Mouse (Mus musculus) lung, embryonic 15.5 days (tissue): ENCODE measurements around the gene Ciz1. TPM values are rescaled to one million over a fixed set of nuclear protein-coding genes. Genes with fewer than 3 reads are reported as not detected.
A peak's percentile ranks its signal among the peaks of the same experiment; 100 is the strongest.

Source experiments
- ATAC-seq: fragments of 200-750 bp; cut with Nextera tagmentation; 2 replicates; pipeline ENCODE4 v1.8.0; 2017; ENCODE audit warnings: moderate number of reproducible peaks, borderline replicate concordance; ENCODE audit not compliant: low FRiP score, low TSS enrichment; ENCODE audit errors: extremely low read depth
- H3K27ac ChIP-seq: fragments of 300-500 bp; sonication (generic); 2 replicates; pipeline ENCODE4 v1.5.1; 2015; ENCODE audit warnings: moderate library complexity, mild to moderate bottlenecking, inconsistent platforms
- H3K27me3 ChIP-seq: fragments of 300-500 bp; sonication (generic); 2 replicates; pipeline ENCODE4 v1.6.1; 2015; ENCODE audit warnings: inconsistent platforms
- H3K36me3 ChIP-seq: fragments of 300-500 bp; sonication (generic); 2 replicates; pipeline ENCODE4 v1.6.1; 2015; ENCODE audit warnings: inconsistent platforms
- H3K4me1 ChIP-seq: fragments of 300-500 bp; sonication (generic); 2 replicates; pipeline ENCODE4 v1.6.1; 2015; ENCODE audit warnings: inconsistent platforms
- H3K4me2 ChIP-seq: fragments of 300-500 bp; sonication (generic); 2 replicates; pipeline ENCODE4 v1.6.1; 2015; ENCODE audit warnings: inconsistent platforms, mild to moderate bottlenecking, moderate library complexity
- H3K4me3 ChIP-seq: fragments of 300-500 bp; sonication (generic); 2 replicates; pipeline ENCODE4 v1.5.1; 2015; ENCODE audit warnings: mild to moderate bottlenecking, inconsistent platforms
- H3K9ac ChIP-seq: fragments of 300-500 bp; sonication (generic); 2 replicates; pipeline ENCODE4 v1.6.1; 2015; ENCODE audit warnings: inconsistent platforms
- H3K9me3 ChIP-seq: fragments of 300-500 bp; sonication (generic); 2 replicates; pipeline ENCODE4 v1.6.1; 2016; ENCODE audit warnings: inconsistent platforms
- WGBS: fragments of 180-500 bp; shearing (Covaris S2); methylation state at CpG from one replicate; pipeline ENCODE4 v1.1.7; 2015; 5-methylcytosine and 5-hydroxymethylcytosine counted together
- microRNA-seq: library from miRNA; unstranded; fragments of <30 nt; microRNA quantifications from one replicate; pipeline ENCODE4, GENCODE M21; 2016
- polyA plus RNA-seq: library from polyadenylated mRNA; unstranded; fragments of >200 nt; fragmentation: Nextera tagmentation; extraction: Ambion mirVana; gene quantifications from 2 replicates; pipeline ENCODE4 v1.2.1, GENCODE M21; 2015

Gene Ciz1
- polyA plus RNA-seq, 1 experiment from 2014 or later = 47.7 TPM

DNA sequence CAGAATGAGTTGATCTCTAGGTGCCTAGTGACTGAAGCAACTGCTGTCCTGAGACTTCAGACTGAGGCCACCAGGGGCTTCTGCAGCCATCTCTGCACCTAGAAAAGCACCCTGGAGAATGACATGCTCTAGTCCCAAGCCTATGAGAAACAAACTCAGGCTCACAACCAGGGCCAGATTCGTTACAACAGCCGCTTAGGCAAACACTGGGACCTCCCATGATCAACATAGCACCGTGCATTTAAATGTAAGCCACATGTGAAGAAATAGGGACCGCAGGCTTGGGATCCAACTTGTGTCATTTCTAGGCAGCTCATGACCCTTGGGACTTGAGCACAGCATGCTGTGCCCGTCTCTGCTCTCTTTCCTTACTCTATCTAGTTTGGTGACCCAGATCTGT is 75.6 kb downstream of the Ciz1 start:
- Histone ChIP-seq H3K27me3 (no peaks in the 10 kb centered on the region), H3K4me1 (peaks cover 68% of the 10 kb centered on the region), H3K27ac (peak overlapping the region; percentile 49), H3K9ac (no peak overlapping the region), H3K4me2 (no peak overlapping the region), H3K4me3 (no peak overlapping the region), H3K36me3 (no peaks in the 10 kb centered on the region), H3K9me3 (no peaks in the 10 kb centered on the region)
- WGBS = 71% methylated on average over 5 of the region's 5 CpGs
- no peak for ATAC-seq

DNA sequence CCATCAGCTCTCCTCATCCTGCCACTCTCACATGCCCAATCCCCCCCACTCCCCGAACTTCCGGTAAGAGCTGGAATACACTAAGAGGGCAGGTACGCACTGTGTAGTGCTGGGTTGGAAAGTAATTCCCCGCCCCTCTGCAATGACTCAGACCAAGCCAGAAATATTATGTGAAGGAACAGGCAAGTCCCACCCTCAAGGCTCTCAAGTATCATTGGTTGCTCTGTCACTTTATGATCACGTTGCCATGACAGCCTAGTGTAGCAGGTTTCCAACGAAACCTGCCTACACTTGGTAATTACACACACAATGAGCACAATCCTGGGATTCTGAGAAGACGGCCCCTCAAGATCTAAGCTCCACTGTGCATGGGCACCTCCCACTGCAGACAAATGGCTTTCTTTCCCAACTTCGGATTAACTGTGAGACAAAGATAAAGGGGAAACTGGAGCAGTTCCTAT is 76.2 kb downstream of the Ciz1 start:
- Histone ChIP-seq H3K27ac (peak overlapping the region; percentile 49), H3K9me3 (no peaks in the 10 kb centered on the region), H3K27me3 (no peaks in the 10 kb centered on the region), H3K9ac (no peak overlapping the region), H3K36me3 (no peaks in the 10 kb centered on the region), H3K4me1 (peaks cover 62% of the 10 kb centered on the region), H3K4me2 (peak overlapping the region; percentile 37), H3K4me3 (no peak overlapping the region)
- ATAC-seq = peak; percentile 46; the same call in 1 of the 2 replicates
- 37% methylated on average over 8 of the region's 8 CpGs for WGBS

DNA sequence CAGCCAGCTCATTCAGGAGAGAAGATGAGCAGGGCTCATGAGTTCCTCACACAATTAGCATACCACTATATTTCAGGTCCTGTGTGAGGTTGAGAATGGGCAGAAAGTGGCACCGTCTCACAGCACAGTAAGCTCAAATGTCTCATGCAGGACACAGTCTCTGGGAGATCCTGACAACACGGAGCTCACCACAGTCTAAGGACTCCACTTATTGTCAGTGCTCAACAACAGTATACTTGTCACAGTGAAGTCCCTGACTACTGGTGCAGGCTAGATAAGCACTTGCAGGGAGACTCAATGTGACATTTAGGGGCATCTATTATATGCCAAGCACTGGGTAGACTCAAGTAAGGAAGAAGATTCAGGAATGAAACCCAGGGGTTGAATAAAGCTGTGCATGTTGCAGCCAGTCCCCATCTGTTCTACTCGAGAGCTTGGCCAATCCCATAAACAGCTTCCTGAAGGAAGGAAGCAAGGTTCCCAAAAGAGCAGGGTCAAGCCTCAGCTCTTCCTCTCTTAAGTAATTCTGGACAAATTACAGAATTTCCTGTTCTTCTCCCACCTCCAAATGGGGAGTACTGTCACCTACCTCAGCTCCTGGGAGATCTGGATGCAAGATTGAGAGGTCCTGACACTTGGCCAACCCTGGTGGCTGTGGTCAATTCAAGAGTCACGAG is 77.2 kb downstream of the Ciz1 start:
- Histone ChIP-seq H3K36me3 (no peaks in the 10 kb centered on the region), H3K4me2 (no peak overlapping the region), H3K4me3 (no peak overlapping the region), H3K9me3 (no peaks in the 10 kb centered on the region), H3K27me3 (no peaks in the 10 kb centered on the region), H3K27ac (0 out of 2 replicates have a peak overlapping the region, but pooled peaks have one; percentile 49), H3K4me1 (peaks cover 54% of the 10 kb centered on the region), H3K9ac (no peak overlapping the region)
- no peak for ATAC-seq
- WGBS = 56% methylated on average over 4 of the region's 4 CpGs

Small RNA genes lying within 50 kb of the gene (microRNA-seq; reads per million reads assigned to microRNA genes)
- gene Gm23363 = 4.1 reads per million, percentile 18 among the genes with 10 or more reads in this experiment
- 1,178 reads per million, percentile 77 among the genes with 10 or more reads in this experiment for gene Mir199b

Other genes starting within 250 kb of the Ciz1 start
- 49.5 and 51.7 TPM in 2 replicates for gene Prrc2b, start 201.2 kb upstream of the Ciz1 start, polyA plus RNA-seq
- gene Pomt1, start 115.7 kb upstream of the Ciz1 start, polyA plus RNA-seq = 19.4 and 24.4 TPM in 2 replicates
- 66.6 and 69.9 TPM in 2 replicates for gene Uck1, start 92.2 kb upstream of the Ciz1 start, polyA plus RNA-seq
- gene Golga2, start 64.9 kb upstream of the Ciz1 start, polyA plus RNA-seq = 22.8 and 24.3 TPM in 2 replicates
- gene Swi5, start 64.3 kb upstream of the Ciz1 start, polyA plus RNA-seq = 405 and 449 TPM in 2 replicates
- 7.0 and 7.6 TPM in 2 replicates for gene Dnm1, start 1.0 kb downstream of the Ciz1 start, polyA plus RNA-seq
- 32.3 and 33.5 TPM in 2 replicates for gene 1110008P14Rik, start 29.6 kb downstream of the Ciz1 start, polyA plus RNA-seq
- gene Lcn2, start 35.9 kb downstream of the Ciz1 start, polyA plus RNA-seq = 2.2 TPM in 2 replicates
- gene Ptges2, start 43.6 kb downstream of the Ciz1 start, polyA plus RNA-seq = 22.6 and 25.4 TPM in 2 replicates
- gene Naif1, start 98.1 kb downstream of the Ciz1 start, polyA plus RNA-seq = 6.6 and 7.1 TPM in 2 replicates
- gene Slc25a25, start 99.1 kb downstream of the Ciz1 start, polyA plus RNA-seq = 19.6 and 21.5 TPM in 2 replicates
- 12.3 and 12.6 TPM in 2 replicates for gene Fam102a, start 183.0 kb downstream of the Ciz1 start, polyA plus RNA-seq
- gene Dpm2, start 218.5 kb downstream of the Ciz1 start, polyA plus RNA-seq = 101 and 107 TPM in 2 replicates
- 0.30 and 0.39 TPM in 2 replicates for gene Pip5kl1, start 222.5 kb downstream of the Ciz1 start, polyA plus RNA-seq
- 0.29 TPM in 1 of 2 replicates, not detected in the other for gene 9430097D07Rik, start 223.4 kb downstream of the Ciz1 start, polyA plus RNA-seq
- gene St6galnac4, start 234.8 kb downstream of the Ciz1 start, polyA plus RNA-seq = 25.9 and 26.1 TPM in 2 replicates
- gene St6galnac6, start 247.4 kb downstream of the Ciz1 start, polyA plus RNA-seq = 25.0 and 26.2 TPM in 2 replicates